Mouse (Mus musculus) stomach, embryonic 15.5 days (tissue): ENCODE results near the gene Zzz3. TPM values are rescaled to one million over a fixed set of nuclear protein-coding genes. Genes with fewer than 3 reads are reported as not detected.

ENCODE experiments used
- ATAC-seq: fragments of 200-750 bp; cut with Nextera tagmentation; 2 replicates; pipeline ENCODE4 v1.8.0; 2017; ENCODE audit warnings: low read depth, moderate number of reproducible peaks, moderate TSS enrichment; ENCODE audit not compliant: insufficient read depth, low FRiP score
- H3K27ac ChIP-seq: fragments of 300-500 bp; sonication (generic); 2 replicates; pipeline ENCODE4 v1.5.1; 2015; ENCODE audit warnings: mild to moderate bottlenecking, inconsistent platforms
- H3K27me3 ChIP-seq: fragments of 300-500 bp; sonication (generic); replicated peaks from 2 replicates; pipeline ENCODE4 v1.6.1; 2015; ENCODE audit warnings: inconsistent platforms
- H3K36me3 ChIP-seq: fragments of 300-500 bp; sonication (generic); 2 replicates; pipeline ENCODE4 v1.6.1; 2015; ENCODE audit warnings: inconsistent platforms
- H3K4me1 ChIP-seq: fragments of 300-500 bp; sonication (generic); 2 replicates; pipeline ENCODE4 v1.6.1; 2015; ENCODE audit warnings: inconsistent platforms
- H3K4me2 ChIP-seq: fragments of 300-500 bp; sonication (generic); 2 replicates; pipeline ENCODE4 v1.6.1; 2015; ENCODE audit warnings: mild to moderate bottlenecking, inconsistent platforms
- H3K4me3 ChIP-seq: fragments of 300-500 bp; sonication (generic); replicated peaks from 2 replicates; pipeline ENCODE4 v1.5.1; 2015; ENCODE audit warnings: inconsistent platforms
- H3K9ac ChIP-seq: fragments of 300-500 bp; sonication (generic); 2 replicates; pipeline ENCODE4 v1.6.1; 2015; ENCODE audit warnings: inconsistent platforms
- H3K9me3 ChIP-seq: fragments of 300-500 bp; sonication (generic); 2 replicates; pipeline ENCODE4 v1.6.1; 2016; ENCODE audit warnings: inconsistent platforms
- WGBS: fragments of 180-500 bp; shearing (Covaris S2); methylation state at CpG from one replicate; pipeline ENCODE4 v1.1.7; 2015; 5-methylcytosine and 5-hydroxymethylcytosine counted together
- polyA plus RNA-seq: library from polyadenylated mRNA; unstranded; fragments of >200 nt; fragmentation: Nextera tagmentation; extraction: Ambion mirVana; gene quantifications from 2 replicates; pipeline ENCODE4 v1.2.1, GENCODE M21; 2015

Zzz3 gene
- polyA plus RNA-seq, 1 experiment from 2014 or later, result 44.5 TPM

DNA sequence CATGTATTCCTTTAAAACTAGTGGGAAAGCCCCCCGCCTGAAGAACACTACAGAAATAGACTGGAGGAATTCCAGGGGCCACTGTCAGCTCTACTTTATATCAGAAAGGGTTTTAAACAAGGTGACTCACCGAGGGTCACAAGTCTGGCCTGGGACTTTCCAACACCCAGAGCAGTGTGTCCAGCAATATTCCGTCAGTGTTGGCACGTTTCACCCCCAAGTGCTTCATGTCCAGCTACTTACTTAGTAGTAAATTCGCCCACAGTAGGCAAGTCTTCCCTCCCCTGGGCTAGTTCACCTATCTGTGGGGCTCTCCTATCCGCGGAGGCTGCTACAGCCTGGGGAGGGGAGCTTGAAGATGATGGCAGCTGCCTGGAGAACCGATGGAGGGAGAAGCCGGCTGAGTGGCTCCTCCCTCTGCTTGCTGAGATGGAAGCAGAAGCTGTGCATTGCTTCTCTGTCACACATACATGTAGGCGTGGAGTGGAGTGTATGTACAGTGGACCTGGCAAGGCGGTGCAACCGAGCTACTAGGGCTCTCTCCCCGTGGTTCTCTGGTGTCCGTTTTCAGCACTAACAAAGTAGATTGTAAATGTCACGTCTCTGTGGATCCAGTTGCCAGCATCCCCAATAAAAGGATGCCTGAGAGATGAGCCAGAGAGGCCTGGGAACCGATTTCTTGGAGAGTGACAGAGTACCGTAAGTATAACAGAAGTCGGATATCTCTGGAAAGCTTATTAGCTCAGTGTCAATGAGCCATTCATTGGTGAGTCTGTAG is 74.3 kb downstream of the Zzz3 start:
- no peak overlapping the region for H3K4me2 ChIP-seq
- 67% methylated on average over 18 of the region's 18 CpGs for WGBS
- H3K4me3 ChIP-seq, result no peak overlapping the region
- H3K9me3 ChIP-seq, result no peaks in the 10 kb centered on the region
- no peaks in the 10 kb centered on the region for H3K4me1 ChIP-seq
- no peak overlapping the region for H3K9ac ChIP-seq
- H3K36me3 ChIP-seq, result no peaks in the 10 kb centered on the region
- ATAC-seq, result no peak
- H3K27me3 ChIP-seq, result no peaks in the 10 kb centered on the region
- no peak overlapping the region for H3K27ac ChIP-seq

DNA sequence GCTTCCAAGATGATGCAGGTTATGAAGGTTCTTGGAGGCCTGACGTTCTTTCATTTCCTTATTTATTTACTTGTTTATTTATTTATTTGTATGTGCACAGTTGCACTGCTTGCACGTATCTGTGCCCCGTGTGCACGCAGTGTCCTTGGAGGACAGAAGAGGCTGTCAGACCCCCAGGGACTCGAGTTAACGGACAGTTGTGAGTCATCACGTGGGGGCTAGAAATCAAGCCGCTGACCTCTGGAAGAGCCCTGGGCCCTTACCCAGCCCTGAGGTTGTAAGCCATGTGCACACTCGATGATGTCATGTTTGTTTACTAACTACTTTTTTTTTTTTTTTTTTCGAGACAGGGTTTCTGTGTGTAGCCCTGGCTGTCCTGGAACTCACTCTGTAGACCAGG is 75.1 kb downstream of the Zzz3 start:
- H3K4me3 ChIP-seq, result no peak overlapping the region
- no peaks in the 10 kb centered on the region for H3K27me3 ChIP-seq
- H3K27ac ChIP-seq, result no peak overlapping the region
- no peak overlapping the region for H3K9ac ChIP-seq
- no peaks in the 10 kb centered on the region for H3K9me3 ChIP-seq
- 73% methylated on average over 10 of the region's 10 CpGs for WGBS
- H3K4me2 ChIP-seq, result no peak overlapping the region
- no peak for ATAC-seq
- H3K36me3 ChIP-seq, result no peaks in the 10 kb centered on the region
- H3K4me1 ChIP-seq, result no peaks in the 10 kb centered on the region

DNA sequence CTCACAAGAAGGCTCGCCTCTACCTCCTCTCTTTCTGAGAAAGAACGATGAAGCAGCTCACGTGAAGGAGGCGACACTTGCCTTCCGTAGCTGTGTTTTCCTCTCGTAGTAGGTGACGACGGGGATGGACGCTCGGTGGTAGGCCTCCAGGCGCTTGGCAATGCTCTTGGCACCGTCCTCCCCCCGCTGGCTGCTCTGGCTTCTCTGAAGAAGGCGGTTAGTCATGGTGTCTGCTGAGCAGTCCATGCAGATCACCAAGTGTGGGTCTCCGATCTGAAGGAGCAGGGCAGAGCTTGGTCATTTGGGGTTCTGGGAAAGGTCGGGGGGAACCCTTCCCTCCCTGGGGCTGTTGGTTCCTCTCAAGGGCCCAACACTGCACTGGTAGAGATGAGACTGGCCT is 77.4 kb downstream of the Zzz3 start:
- H3K9ac ChIP-seq, result no peak overlapping the region
- no peak overlapping the region for H3K4me2 ChIP-seq
- WGBS, result 81% methylated on average over 16 of the region's 16 CpGs
- no peak overlapping the region for H3K4me3 ChIP-seq
- H3K27me3 ChIP-seq, result no peaks in the 10 kb centered on the region
- no peak for ATAC-seq
- H3K9me3 ChIP-seq, result no peaks in the 10 kb centered on the region
- no peaks in the 10 kb centered on the region for H3K36me3 ChIP-seq
- no peak overlapping the region for H3K27ac ChIP-seq
- H3K4me1 ChIP-seq, result peaks cover 3% of the 10 kb centered on the region; the same call in 1 of the 2 replicates

DNA sequence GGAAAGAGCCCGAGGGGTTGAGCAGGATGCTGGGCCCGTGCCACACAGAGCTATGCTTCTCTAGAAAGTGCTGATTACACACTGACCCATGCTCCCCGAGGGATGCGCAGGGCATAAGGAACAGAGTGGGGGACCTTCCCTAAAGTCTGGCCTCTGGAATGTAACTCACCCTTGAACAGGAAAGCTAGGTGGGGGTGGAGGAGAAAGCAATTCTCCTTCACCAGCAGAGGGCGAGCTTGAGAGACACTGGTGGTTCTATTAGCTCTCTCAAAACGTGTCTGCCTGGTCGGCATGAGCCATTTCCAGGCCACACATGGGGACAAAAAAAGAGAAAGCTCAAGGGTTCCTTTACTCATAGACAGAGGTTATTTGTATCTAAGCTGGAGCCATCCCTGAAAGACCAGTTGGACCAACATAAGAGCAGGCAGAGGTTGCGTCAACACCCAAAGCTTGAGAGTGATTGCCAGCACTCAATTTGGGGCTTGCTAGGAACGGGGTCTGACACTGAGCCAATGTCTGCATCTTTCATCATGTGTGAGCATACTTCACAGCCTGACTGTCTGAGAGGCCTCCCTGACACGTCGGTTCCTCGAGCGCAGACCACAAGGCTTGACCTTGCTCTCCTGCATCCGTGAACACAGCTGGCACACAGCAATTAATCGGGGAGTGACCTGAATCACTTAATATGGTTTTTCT is 79.5 kb downstream of the Zzz3 start:
- no peak overlapping the region for H3K9ac ChIP-seq
- no peak overlapping the region for H3K27ac ChIP-seq
- WGBS, result 56% methylated on average over 15 of the region's 15 CpGs
- H3K27me3 ChIP-seq, result no peaks in the 10 kb centered on the region
- no peak overlapping the region for H3K4me3 ChIP-seq
- H3K4me2 ChIP-seq, result no peak overlapping the region
- H3K9me3 ChIP-seq, result no peaks in the 10 kb centered on the region
- H3K4me1 ChIP-seq, result peaks cover 10% of the 10 kb centered on the region
- no peaks in the 10 kb centered on the region for H3K36me3 ChIP-seq
- no peak for ATAC-seq

DNA sequence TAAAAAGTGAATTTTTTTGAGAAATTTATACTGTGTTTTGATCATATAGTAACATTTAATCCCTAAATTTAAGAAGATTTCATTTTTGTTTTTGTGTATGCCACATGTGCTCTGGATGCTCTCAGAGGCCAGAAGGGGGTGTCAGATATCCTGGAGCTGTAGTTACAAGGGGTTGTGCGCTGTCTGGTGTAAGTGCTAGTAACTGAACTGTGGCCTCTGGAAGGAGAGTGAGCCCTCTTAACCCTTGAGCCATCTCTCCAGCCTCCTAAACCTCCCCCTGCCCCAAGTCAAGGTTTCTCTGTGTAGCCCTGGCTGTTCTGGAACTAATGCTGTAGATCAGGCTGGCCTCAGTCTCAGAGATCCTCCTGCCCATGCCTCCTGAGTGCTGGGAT is 80.0 kb downstream of the Zzz3 start:
- H3K27me3 ChIP-seq, result no peaks in the 10 kb centered on the region
- no peaks in the 10 kb centered on the region for H3K9me3 ChIP-seq
- no peak overlapping the region for H3K4me3 ChIP-seq
- WGBS, result 93% methylated on average over 1 of the region's 1 CpGs
- no peak overlapping the region for H3K4me2 ChIP-seq
- peaks cover 10% of the 10 kb centered on the region for H3K4me1 ChIP-seq
- H3K27ac ChIP-seq, result no peak overlapping the region
- no peak for ATAC-seq
- H3K36me3 ChIP-seq, result no peaks in the 10 kb centered on the region
- H3K9ac ChIP-seq, result no peak overlapping the region

DNA sequence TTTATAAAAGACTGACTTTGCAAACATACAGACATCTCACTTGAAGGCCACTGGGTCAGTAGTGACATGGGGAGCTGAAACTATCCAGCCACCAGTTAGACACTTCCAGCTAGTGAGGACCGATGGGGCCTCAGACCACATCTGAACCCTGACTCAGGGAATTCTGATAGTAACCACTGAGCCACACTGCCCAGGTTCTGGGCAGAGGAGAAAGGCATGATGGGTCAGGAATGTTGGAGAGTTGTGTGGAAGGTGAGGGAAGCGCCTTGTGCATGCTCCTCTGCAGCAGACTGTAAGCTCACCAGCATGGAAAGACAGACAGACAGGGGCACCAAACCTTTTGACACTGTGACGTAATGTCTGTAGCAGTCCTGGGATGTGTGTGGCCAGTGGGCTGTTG is 80.6 kb downstream of the Zzz3 start:
- H3K4me1 ChIP-seq, result peaks cover 10% of the 10 kb centered on the region
- no peaks in the 10 kb centered on the region for H3K9me3 ChIP-seq
- H3K9ac ChIP-seq, result no peak overlapping the region
- WGBS, result 91% methylated on average over 3 of the region's 3 CpGs
- H3K36me3 ChIP-seq, result no peaks in the 10 kb centered on the region
- no peak overlapping the region for H3K27ac ChIP-seq
- no peaks in the 10 kb centered on the region for H3K27me3 ChIP-seq
- H3K4me2 ChIP-seq, result no peak overlapping the region
- no peak for ATAC-seq
- no peak overlapping the region for H3K4me3 ChIP-seq

DNA sequence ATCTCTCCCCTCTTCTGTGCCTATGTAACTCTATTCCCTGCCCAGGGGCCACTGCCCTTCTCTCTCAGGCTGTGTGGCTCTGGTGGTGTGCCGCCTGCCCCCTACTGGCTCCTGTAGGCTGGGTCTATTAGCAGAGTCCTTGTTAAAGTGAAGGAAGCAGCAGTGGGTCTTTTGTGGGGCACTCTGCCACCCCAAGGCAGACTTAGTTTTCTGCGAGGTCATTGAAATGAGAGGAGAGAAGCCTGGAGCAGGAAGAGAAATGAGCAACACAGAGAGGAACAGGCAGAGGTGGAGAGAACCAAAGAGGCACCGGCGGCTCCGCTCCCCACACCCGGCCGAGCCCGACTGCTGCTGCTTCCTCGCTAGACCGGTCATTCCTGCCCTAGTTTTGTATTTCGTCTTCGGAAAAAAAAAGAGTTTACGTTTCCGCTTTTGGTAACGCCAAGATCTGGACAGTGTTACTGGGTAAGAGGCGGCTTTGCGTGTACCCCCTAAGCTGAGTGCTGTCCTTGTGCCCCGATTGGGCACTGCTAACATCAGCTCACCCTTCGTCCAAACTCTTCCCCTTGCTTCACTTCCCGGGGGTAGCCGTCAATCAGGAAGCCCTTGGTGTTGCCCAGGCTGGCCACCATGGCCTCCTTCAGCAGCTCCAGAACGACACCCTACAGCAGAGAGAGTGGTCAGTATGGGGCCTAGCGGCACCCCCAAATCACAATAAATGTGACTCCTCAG is 82.7 kb downstream of the Zzz3 start:
- Histone ChIP-seq H3K4me2 (peak overlapping the region; percentile 82), H3K9ac (peak overlapping the region; percentile 16; the same call in 1 of the 2 replicates), H3K27ac (peak overlapping the region; percentile 88), H3K4me3 (peak overlapping the region; percentile 46), H3K27me3 (no peaks in the 10 kb centered on the region), H3K4me1 (peaks cover 10% of the 10 kb centered on the region), H3K9me3 (no peaks in the 10 kb centered on the region), H3K36me3 (no peaks in the 10 kb centered on the region)
- 3% methylated on average over 23 of the region's 23 CpGs for WGBS
- ATAC-seq, result peak; percentile 72

DNA sequence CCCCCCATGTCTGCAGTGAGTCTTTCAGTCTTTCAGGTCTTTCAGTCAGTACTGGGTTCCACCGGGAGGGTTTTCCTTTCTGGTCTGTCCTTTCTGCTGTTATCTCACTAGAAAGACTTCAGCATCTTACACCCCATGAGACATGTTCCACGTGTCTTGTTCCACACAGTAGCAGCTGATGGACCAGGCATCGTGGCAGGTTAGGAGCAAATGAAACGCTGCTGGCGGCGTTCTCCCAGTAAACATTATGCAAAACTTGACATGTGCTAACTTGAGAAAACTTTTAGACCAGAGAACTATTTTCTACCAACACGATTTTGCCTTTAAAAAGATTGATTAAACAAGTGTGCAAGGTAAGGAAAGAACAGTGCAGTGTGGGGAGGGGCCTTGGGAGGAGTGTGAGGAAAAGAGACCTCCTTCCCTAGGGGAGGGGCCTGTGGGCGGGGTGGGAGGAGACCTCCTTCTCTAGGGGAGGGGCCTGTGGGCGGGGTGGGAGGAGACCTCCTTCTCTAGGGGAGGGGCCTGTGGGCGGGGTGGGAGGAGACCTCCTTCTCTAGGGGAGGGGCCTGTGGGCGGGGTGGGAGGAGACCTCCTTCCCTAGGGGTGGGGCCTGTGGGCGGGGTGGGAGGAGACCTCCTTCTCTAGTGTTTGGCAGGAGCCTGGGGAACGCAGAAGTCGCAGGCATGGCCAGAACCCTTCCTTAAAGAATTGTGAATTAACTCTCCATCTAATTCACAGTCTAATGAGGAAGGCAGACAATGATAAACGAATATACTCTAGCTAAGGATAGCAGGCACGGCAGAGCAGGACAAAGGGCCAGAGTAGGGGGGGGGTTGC is 83.5 kb downstream of the Zzz3 start:
- Histone ChIP-seq H3K9ac (no peak overlapping the region), H3K4me2 (peak overlapping the region; percentile 82), H3K27ac (peak overlapping the region; percentile 88), H3K36me3 (no peaks in the 10 kb centered on the region), H3K27me3 (no peaks in the 10 kb centered on the region), H3K9me3 (no peaks in the 10 kb centered on the region), H3K4me1 (peaks cover 10% of the 10 kb centered on the region), H3K4me3 (peak overlapping the region; percentile 46)
- WGBS, result 2% methylated on average over 16 of the region's 16 CpGs
- peak; percentile 80 for ATAC-seq

DNA sequence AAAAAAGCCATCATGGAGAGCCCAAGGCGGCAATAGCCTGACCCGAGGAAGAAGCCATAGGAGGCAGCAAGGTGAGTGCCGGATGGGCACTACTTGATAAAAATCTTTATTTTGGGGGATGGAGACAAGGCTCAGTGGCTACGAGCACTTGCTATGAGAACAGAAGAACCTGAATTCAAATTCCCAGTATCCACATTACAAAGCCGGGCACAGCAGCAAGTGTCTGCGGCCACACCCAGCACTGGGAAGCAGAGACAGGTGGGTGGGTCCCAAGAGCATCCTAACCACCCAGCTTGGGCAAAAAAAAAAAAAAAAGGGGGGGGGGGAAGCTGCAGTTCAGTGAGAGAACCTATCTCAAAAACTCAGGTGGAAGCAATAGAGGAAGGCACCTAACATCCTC is 85.1 kb downstream of the Zzz3 start:
- H3K27me3 ChIP-seq, result no peaks in the 10 kb centered on the region
- H3K4me1 ChIP-seq, result peaks cover 14% of the 10 kb centered on the region
- no peak overlapping the region for H3K4me3 ChIP-seq
- H3K9me3 ChIP-seq, result no peaks in the 10 kb centered on the region
- H3K36me3 ChIP-seq, result no peaks in the 10 kb centered on the region
- WGBS, result 93% methylated on average over 6 of the region's 6 CpGs
- H3K9ac ChIP-seq, result no peak overlapping the region
- H3K4me2 ChIP-seq, result no peak overlapping the region
- H3K27ac ChIP-seq, result no peak overlapping the region
- ATAC-seq, result no peak

DNA sequence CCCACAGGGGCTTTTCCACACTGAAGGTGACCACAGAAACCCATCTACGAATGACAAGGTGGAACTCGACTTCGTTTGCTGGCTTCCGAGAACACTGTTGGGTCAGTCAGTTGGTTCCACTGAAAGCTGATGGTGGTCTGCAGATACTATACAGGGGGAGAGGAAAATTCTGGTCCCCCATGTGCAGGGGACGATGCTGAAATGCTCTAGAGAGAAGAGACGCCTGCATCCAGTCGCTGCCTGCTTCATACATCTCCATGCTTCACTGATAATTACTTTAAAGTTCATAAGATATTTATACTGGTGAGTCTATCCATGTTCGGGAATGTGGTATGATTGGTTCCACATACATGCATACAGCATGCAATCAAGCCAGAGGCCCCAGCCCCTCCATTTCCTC is 86.9 kb downstream of the Zzz3 start:
- H3K27ac ChIP-seq, result no peak overlapping the region
- no peak overlapping the region for H3K4me3 ChIP-seq
- H3K4me1 ChIP-seq, result peaks cover 14% of the 10 kb centered on the region
- H3K36me3 ChIP-seq, result no peaks in the 10 kb centered on the region
- H3K9me3 ChIP-seq, result no peaks in the 10 kb centered on the region
- H3K9ac ChIP-seq, result no peak overlapping the region
- no peak for ATAC-seq
- H3K27me3 ChIP-seq, result no peaks in the 10 kb centered on the region
- 82% methylated on average over 8 of the region's 8 CpGs for WGBS
- no peak overlapping the region for H3K4me2 ChIP-seq

DNA sequence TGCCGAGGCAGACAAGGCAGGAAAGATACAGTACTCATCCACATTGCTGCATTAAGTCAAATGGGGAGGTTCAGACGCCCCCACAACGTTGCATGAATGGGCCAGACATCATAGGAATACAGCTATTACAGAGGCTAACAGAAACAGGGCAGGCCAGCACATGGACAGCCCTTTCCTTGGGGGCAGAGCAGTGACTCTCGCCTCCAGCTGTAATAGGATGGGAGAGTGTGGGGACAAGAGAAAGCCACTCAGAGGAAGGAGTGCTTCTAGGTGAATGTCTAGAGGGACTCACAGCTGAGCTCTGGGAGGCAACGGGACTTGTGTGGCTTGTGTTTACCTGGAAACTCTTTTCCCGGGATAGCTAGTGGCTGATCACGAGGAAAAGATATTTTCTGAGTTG is 88.5 kb downstream of the Zzz3 start:
- 0 out of 2 replicates have a peak overlapping the region, but pooled peaks have one; percentile 28 for H3K27ac ChIP-seq
- WGBS, result 24% methylated on average over 7 of the region's 7 CpGs
- H3K36me3 ChIP-seq, result no peaks in the 10 kb centered on the region
- ATAC-seq, result no peak
- H3K4me2 ChIP-seq, result no peak overlapping the region
- 0 out of 2 replicates have a peak, but pooled peaks cover 4% of the 10 kb centered on the region for H3K4me1 ChIP-seq
- no peaks in the 10 kb centered on the region for H3K9me3 ChIP-seq
- H3K9ac ChIP-seq, result no peak overlapping the region
- no peaks in the 10 kb centered on the region for H3K27me3 ChIP-seq
- H3K4me3 ChIP-seq, result no peak overlapping the region
